Mouse (Mus musculus) heart, postnatal 14 days (tissue): Measurements from ENCODE around the gene Atp2b4. TPM values are rescaled to one million over a fixed set of nuclear protein-coding genes. Genes with fewer than 3 reads are reported as not detected.

Experiments
- DNase-seq, 2 experiments: peaks; one replicate each; pipeline ENCODE4 v3.0.0; 2021 to 2022
- intact Hi-C: fragments of 180-260 bp; cut with DNase I; formaldehyde crosslinking; loops from one replicate; pipeline ENCODE4 v1.15.1; 2025
- total RNA-seq, 2 experiments: library from RNA; stranded (reverse); gene quantifications; 2 replicates each; pipeline ENCODE4 v1.2.3; 2021

Atp2b4 gene
- total RNA-seq, 2 experiments from 2014 or later, result 29.9 to 32.2 TPM

- intact Hi-C loops, result no loop called here
- DNase-seq, result no peak
Measured at GRCm38 (mm10) chr1:133761278-133761677, 39.6 kb downstream of the Atp2b4 start.

GRCm38 (mm10) chr1:133754317-133754868 lies 46.4 kb downstream of the Atp2b4 start:
- intact Hi-C loops, result no loop called here
- no peak for DNase-seq

GRCm38 (mm10) chr1:133753325-133753724 lies 47.5 kb downstream of the Atp2b4 start:
- DNase-seq, result no peak
- intact Hi-C loops, result no loop called here

GRCm38 (mm10) chr1:133751621-133752020 lies 49.2 kb downstream of the Atp2b4 start:
- intact Hi-C loops, result no loop called here
- no peak for DNase-seq

GRCm38 (mm10) chr1:133749954-133750353 lies 50.9 kb downstream of the Atp2b4 start:
- DNase-seq, result no peak
- intact Hi-C loops, result no loop called here

DNA sequence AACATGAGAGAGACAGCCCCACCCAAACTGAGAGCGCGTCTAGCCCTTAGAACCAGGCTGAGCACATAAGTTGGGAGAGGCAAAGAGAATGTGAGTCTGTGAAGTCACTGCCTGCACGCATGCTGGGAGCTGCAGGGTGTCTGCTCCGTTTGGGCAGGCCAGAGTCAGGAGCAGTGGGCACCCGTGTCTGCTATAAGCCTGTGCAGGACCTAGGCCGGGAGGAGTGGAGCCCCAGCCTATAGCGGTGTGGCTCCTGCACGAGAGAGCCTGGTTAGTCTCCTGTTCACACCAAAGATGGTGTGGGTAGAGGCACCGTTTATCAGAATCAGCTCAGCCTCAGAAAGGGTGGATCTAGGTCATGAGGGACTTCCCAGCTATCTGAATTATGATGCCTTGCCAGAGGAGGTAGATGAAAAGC lies 55.8 kb downstream of the Atp2b4 start:
- DNase-seq, result peak in 1 of 2 experiments; percentile 24
- intact Hi-C loops, result no loop called here

- DNase-seq, result peak; percentile 78 to 81
- intact Hi-C loops, result no loop called here
Measured at GRCm38 (mm10) chr1:133744609-133745008, 56.2 kb downstream of the Atp2b4 start.

- DNase-seq, result no peak
- intact Hi-C loops, result loop anchor here (2.0 kb wide), 1 partner anchor 56 kb away; no protein-coding TSS in a partner anchor
Measured at GRCm38 (mm10) chr1:133742517-133742916, 58.3 kb downstream of the Atp2b4 start.

DNA sequence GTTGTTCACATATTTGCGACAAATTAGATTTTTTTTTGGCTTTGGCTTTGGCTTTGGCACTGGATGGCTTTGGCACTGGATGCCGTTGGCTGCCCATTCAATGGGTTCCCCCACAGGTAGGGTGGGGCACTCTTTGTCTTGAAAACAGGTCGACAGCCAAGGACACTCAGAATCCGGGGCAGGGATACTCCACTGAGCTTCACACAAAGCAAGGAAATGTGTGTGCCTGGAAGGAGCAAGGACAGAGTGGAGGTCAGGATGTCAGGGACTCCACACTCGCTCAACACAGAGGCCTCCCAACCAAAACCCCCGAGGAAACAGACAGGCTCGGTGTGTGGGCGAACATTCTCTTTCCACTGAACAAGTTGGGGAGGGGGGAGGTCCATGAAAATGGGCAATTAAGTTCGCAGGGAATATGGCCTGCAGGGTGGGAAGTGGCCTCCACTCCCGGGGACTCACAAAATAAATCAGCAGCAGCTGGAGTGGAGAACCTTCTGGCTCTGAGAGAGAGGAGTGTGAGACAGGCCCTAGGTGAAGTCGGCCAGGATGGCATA lies 58.9 kb downstream of the Atp2b4 start:
- intact Hi-C loops, result loop anchor here (2.0 kb wide), 1 partner anchor 57 kb away; no protein-coding TSS in a partner anchor
- peak; percentile 20 to 32 for DNase-seq

- no peak for DNase-seq
- intact Hi-C loops, result no loop called here
Measured at GRCm38 (mm10) chr1:133741171-133741570, 59.7 kb downstream of the Atp2b4 start.

GRCm38 (mm10) chr1:133736664-133737063 lies 64.2 kb downstream of the Atp2b4 start:
- intact Hi-C loops, result loop anchor here (1.0 to 5.0 kb wide), 4 partner anchors 64 to 371 kb away; partner anchors contain the start of gene Atp2b4
- DNase-seq, result no peak

DNA sequence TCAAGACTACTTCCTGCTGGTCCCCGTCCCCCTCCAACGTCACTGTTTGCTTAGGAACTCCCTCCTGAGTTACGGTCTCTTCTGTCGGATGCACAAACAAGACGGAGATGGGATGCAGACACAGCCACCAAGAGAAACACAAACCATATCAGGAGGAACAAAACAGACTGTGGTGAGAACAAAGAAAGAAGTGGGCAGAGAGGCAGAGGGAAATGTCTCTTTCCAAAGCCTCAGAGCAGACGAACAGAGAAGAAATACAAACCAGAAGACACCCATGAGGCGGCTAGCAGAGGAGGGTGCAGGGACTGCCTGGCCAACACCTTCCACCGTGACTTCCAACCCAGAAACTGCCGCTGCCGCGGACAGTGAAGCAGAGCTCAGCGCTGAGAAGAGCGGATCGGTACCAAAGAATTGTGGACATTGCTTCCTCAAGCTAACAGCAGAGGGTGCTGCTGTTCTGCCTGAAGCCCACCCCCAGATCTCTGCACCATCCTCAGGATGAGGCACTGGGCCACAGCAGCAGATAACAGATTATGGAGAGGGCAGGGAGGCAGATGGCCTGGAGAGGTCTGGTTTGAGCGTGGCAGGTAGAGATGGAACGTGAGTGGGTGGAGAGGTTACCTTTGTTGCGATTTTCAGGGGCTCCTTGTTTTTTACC lies 64.7 kb downstream of the Atp2b4 start:
- intact Hi-C loops, result loop anchor here (1.0 to 5.0 kb wide), 4 partner anchors 65 to 371 kb away; partner anchors contain the start of gene Atp2b4
- peak; percentile 64 to 75 for DNase-seq

DNA sequence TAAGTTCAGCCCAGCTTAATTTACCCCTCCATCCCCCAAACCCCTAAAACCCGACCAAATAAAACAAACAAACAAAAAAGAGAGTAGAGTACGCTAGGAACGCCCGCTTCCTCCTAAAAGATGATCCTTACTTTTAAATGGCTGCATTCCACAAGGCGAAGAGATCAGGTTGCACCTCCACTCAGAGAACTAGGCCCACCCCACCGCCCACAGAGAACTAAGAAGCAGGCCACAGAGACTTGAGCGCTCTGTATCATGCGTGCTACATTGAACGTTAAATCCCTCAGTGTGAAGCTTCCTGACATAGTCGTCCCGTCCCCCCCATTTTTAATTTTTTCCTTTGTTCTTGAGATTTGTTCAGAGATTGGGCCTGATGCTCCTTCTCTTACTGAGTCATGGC lies 68.0 kb downstream of the Atp2b4 start:
- no peak for DNase-seq
- intact Hi-C loops, result no loop called here

DNA sequence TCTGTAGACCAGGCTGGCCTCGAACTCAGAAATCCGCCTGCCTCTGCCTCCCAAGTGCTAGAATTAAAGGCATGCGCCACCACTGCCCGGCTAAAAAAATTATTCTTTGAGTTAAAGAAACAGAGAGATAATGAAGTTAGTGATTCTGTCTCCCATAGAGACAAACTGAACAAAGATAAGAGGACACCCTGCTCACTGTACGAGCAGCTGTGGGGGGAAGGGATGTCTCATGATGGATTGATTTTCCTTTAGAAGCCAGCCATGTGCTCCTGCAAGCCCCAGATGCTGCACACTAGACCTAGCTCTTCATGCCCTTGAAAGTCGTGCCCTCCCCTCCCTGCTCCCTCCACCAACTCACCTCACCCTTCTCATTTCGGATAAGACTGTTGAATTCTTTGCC lies 72.5 kb downstream of the Atp2b4 start:
- intact Hi-C loops, result no loop called here
- DNase-seq, result no peak

DNA sequence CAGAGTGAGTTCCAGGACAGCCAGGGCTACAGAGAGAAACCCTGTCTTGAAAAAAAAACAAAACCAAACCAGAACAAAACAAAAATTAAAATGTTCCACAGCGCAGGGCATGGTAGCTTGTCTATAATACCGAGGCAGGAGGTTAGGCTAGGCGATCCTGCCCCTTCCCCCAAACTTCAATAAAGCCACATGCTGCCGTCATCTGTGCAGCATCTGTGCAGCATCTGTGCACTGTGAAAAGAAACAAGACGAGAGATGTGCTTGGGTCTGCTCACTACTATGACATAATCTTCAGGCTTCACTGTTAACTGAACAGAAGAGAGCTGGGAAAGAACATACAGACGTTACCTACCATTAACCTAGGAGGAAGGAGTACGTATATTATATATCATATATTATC lies 80.5 kb downstream of the Atp2b4 start:
- intact Hi-C loops, result no loop called here
- no peak for DNase-seq

- DNase-seq, result no peak
- intact Hi-C loops, result loop anchor here (5.0 kb wide), 1 partner anchor 86 kb away; no protein-coding TSS in a partner anchor
Measured at GRCm38 (mm10) chr1:133718786-133719185, 82.1 kb downstream of the Atp2b4 start.

DNA sequence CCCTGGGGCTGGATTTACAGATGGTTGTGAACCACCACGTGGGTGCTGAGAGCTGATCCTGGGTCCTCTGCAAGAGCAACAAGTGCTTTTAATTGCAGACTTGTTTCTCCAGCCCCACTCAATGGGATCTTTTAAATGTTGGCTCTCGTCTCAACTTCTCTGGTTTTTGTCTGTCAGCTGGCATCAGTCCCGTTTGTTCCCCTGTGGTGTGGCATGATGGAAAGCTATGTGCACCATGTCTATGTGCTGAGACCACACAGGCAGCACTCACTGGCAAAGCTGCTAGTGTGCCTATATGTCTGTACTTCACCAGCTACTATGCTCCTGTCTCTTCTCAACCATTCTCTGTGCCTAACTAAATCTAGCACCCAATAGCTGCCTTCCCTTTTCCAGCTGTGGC lies 82.5 kb downstream of the Atp2b4 start:
- intact Hi-C loops, result loop anchor here (5.0 kb wide), 1 partner anchor 86 kb away; no protein-coding TSS in a partner anchor
- no peak for DNase-seq

GRCm38 (mm10) chr1:133716464-133716863 lies 84.4 kb downstream of the Atp2b4 start:
- peak; percentile 55 to 74 for DNase-seq
- intact Hi-C loops, result loop anchor here (5.0 kb wide), 1 partner anchor 84 kb away; no protein-coding TSS in a partner anchor

GRCm38 (mm10) chr1:133715191-133715590 lies 85.7 kb downstream of the Atp2b4 start:
- intact Hi-C loops, result loop anchor here (5.0 kb wide), 1 partner anchor 83 kb away; no protein-coding TSS in a partner anchor
- DNase-seq, result no peak

DNA sequence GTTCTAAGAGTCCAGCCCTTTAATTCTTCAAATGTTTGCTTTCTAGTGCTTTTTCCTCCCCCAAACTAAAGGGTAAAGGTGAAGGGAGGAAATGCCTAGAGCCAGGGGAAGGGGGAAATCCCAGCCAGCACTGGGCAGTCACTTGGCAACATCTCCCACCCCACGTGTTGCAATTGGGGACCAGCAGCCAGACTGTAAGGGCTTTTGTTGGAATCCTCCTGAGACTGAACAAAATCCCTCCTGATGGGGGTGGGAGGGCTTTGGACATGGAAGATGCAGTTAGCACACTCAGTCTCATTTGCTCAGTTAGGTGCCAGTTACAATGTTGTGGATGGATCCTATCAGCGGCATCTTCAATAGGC lies 87.9 kb downstream of the Atp2b4 start:
- DNase-seq, result no peak
- intact Hi-C loops, result loop anchor here (5.0 kb wide), 1 partner anchor 71 kb away; no protein-coding TSS in a partner anchor

- intact Hi-C loops, result loop anchor here (5.0 kb wide), 1 partner anchor 70 kb away; no protein-coding TSS in a partner anchor
- DNase-seq, result no peak
Measured at GRCm38 (mm10) chr1:133712288-133713008, 88.4 kb downstream of the Atp2b4 start.
